9 mouse cellular contexts compared by ENCODE assay signal in genomic region chr16:95862621-95863020, GRCm38 (mm10).
DNase-seq lines count a peak whose midpoint lies in the region; ATAC-seq and TF ChIP-seq lines count a peak whose summit lies in the region.
"Had no signal": no experiment of that assay in that cellular context is flagged by ENCODE, and none has a peak within 500 bp of the region (broad histone marks: within the 10 kb centered on the region; RNA-seq: fewer than 3 reads in every experiment).

No protein-coding gene starts in this region.

- no peak overlapping the region for H3K9ac ChIP-seq in stomach, embryonic 16.5 days (ENCODE audit: low read length)
- H3K9ac ChIP-seq in forebrain, postnatal 0 days: no peak overlapping the region
- H3K9ac ChIP-seq: embryonic facial prominence, embryonic 12.5 days had no signal

- H3K4me2 ChIP-seq in stomach, embryonic 16.5 days (ENCODE audit: low read depth, low read length): no peak overlapping the region
- H3K4me2 ChIP-seq in forebrain, postnatal 0 days (ENCODE audit: low read depth): no peak overlapping the region
- H3K4me2 ChIP-seq: embryonic facial prominence, embryonic 12.5 days had no signal

- H3K27me3 ChIP-seq in stomach, embryonic 16.5 days (ENCODE audit: control insufficient read depth, insufficient read depth, low read length): no peaks in the 10 kb centered on the region
- H3K27me3 ChIP-seq in forebrain, postnatal 0 days (ENCODE audit: insufficient read depth, low read length): no peaks in the 10 kb centered on the region
- H3K27me3 ChIP-seq: embryonic facial prominence, embryonic 12.5 days had no signal

- DNase-seq in adrenal gland, postnatal 14 days: peak; percentile 41
- DNase-seq in adrenal gland, postnatal 25 days: no peak
- DNase-seq in heart, postnatal 10 days: peak; percentile 53 to 60
- peak; percentile 48 for DNase-seq in liver
- no peak for DNase-seq in frontal cortex, postnatal 14 days (ENCODE audit: low spot score in 2 of 2)
- no peak for DNase-seq in forebrain, postnatal 0 days
- no peak for DNase-seq in layer of hippocampus, postnatal 25 days (ENCODE audit: extremely low spot score in 1 of 2, low spot score in 1 of 2)

- TF ChIP-seq CTCF in forebrain, postnatal 0 days (IDR thresholded peaks at IDR 0.05; ENCODE audit: low read depth): no peak

- H3K36me3 ChIP-seq in stomach, embryonic 16.5 days (ENCODE audit: control insufficient read depth, insufficient read depth, low read length): no peaks in the 10 kb centered on the region
- H3K36me3 ChIP-seq in forebrain, postnatal 0 days (ENCODE audit: insufficient read depth): no peaks in the 10 kb centered on the region
- H3K36me3 ChIP-seq: embryonic facial prominence, embryonic 12.5 days had no signal

- peak overlapping the region; percentile 54 for H3K27ac ChIP-seq in stomach, embryonic 16.5 days (ENCODE audit: low read length)
- H3K27ac ChIP-seq in forebrain, postnatal 0 days (ENCODE audit: low read depth, low read length): no peak overlapping the region
- H3K27ac ChIP-seq: embryonic facial prominence, embryonic 12.5 days had no signal

- ATAC-seq in stomach, embryonic 16.5 days (ENCODE audit: insufficient read depth, low FRiP score): peak; percentile 54
- no peak for ATAC-seq in forebrain, postnatal 0 days

- WGBS in stomach, embryonic 16.5 days: 58% methylated on average over 3 of the region's 3 CpGs
- WGBS in forebrain, postnatal 0 days: 80% methylated on average over 3 of the region's 3 CpGs

- intact Hi-C loops in heart, postnatal 10 days (cut with DNase I): loop anchor here (5.0 kb wide), 1 partner anchor 205 kb away; no protein-coding TSS in a partner anchor

- H3K4me3 ChIP-seq in stomach, embryonic 16.5 days (replicated peaks; ENCODE audit: low read length): no peak overlapping the region
- no peak overlapping the region for H3K4me3 ChIP-seq in forebrain, postnatal 0 days (ENCODE audit: low read depth, low read length)
- H3K4me3 ChIP-seq: embryonic facial prominence, embryonic 12.5 days had no signal

- H3K9me3 ChIP-seq in stomach, embryonic 16.5 days (replicated peaks; ENCODE audit: control insufficient read depth, low read length): no peaks in the 10 kb centered on the region
- H3K9me3 ChIP-seq in forebrain, postnatal 0 days (ENCODE audit: low read length): no peaks in the 10 kb centered on the region
- H3K9me3 ChIP-seq: embryonic facial prominence, embryonic 12.5 days had no signal

- H3K4me1 ChIP-seq in stomach, embryonic 16.5 days (ENCODE audit: control insufficient read depth, insufficient read depth, low read length): no peaks in the 10 kb centered on the region
- H3K4me1 ChIP-seq in forebrain, postnatal 0 days (ENCODE audit: insufficient read depth): no peaks in the 10 kb centered on the region

Comparison
In these comparisons a context has a peak if more than half of its experiments do, and no peak if none do; other contexts are left out.
1. DNase-seq: peak in adrenal gland, postnatal 14 days (single experiment), heart, postnatal 10 days (2 of 2) and liver (single experiment); none in adrenal gland, postnatal 25 days (single experiment), frontal cortex, postnatal 14 days (0 of 2), forebrain, postnatal 0 days (single experiment) and layer of hippocampus, postnatal 25 days (0 of 2).